Mouse (Mus musculus) heart, embryonic 15.5 days (tissue): ENCODE data around the gene Dhh. TPM values are rescaled to one million over a fixed set of nuclear protein-coding genes. Genes with fewer than 3 reads are reported as not detected.

Experiments used
- ATAC-seq: fragments of 200-750 bp; cut with Nextera tagmentation; replicated peaks from 2 replicates; pipeline ENCODE4 v1.8.0; 2017; ENCODE audit warnings: low read depth, moderate TSS enrichment; ENCODE audit not compliant: insufficient number of reproducible peaks, insufficient read depth, low FRiP score
- H3K27ac ChIP-seq: fragments of 300-500 bp; sonication (generic); 2 replicates; pipeline ENCODE4 v1.5.1; 2015; ENCODE audit warnings: mild to moderate bottlenecking, inconsistent platforms
- H3K27me3 ChIP-seq: fragments of 300-500 bp; sonication (generic); 2 replicates; pipeline ENCODE4 v1.6.1; 2015; ENCODE audit warnings: inconsistent platforms
- H3K36me3 ChIP-seq: fragments of 300-500 bp; sonication (generic); 2 replicates; pipeline ENCODE4 v1.6.1; 2015; ENCODE audit warnings: mild to moderate bottlenecking, inconsistent platforms
- H3K4me1 ChIP-seq: fragments of 300-500 bp; sonication (generic); replicated peaks from 2 replicates; pipeline ENCODE4 v1.6.1; 2015; ENCODE audit warnings: inconsistent platforms
- H3K4me2 ChIP-seq: fragments of 300-500 bp; sonication (generic); 2 replicates; pipeline ENCODE4 v1.6.1; 2015; ENCODE audit warnings: inconsistent platforms, mild to moderate bottlenecking, moderate library complexity
- H3K4me3 ChIP-seq: fragments of 300-500 bp; sonication (generic); 2 replicates; pipeline ENCODE4 v1.5.1; 2015; ENCODE audit warnings: mild to moderate bottlenecking, inconsistent platforms
- H3K9ac ChIP-seq: fragments of 300-500 bp; sonication (generic); 2 replicates; pipeline ENCODE4 v1.6.1; 2015; ENCODE audit warnings: mild to moderate bottlenecking, inconsistent platforms
- H3K9me3 ChIP-seq: fragments of 300-500 bp; sonication (generic); replicated peaks from 2 replicates; pipeline ENCODE4 v1.6.1; 2016; ENCODE audit warnings: inconsistent platforms
- WGBS: fragments of 180-500 bp; shearing (Covaris S2); methylation state at CpG from one replicate; pipeline ENCODE4 v1.1.7; 2015; ENCODE audit warnings: mixed read lengths; 5-methylcytosine and 5-hydroxymethylcytosine counted together
- polyA plus RNA-seq: library from polyadenylated mRNA; unstranded; fragments of >200 nt; fragmentation: Nextera tagmentation; extraction: Ambion mirVana; gene quantifications from 2 replicates; pipeline ENCODE4 v1.2.1, GENCODE M21; 2015

Dhh gene
- polyA plus RNA-seq, 1 experiment from 2014 or later, result 2.1 TPM

DNA sequence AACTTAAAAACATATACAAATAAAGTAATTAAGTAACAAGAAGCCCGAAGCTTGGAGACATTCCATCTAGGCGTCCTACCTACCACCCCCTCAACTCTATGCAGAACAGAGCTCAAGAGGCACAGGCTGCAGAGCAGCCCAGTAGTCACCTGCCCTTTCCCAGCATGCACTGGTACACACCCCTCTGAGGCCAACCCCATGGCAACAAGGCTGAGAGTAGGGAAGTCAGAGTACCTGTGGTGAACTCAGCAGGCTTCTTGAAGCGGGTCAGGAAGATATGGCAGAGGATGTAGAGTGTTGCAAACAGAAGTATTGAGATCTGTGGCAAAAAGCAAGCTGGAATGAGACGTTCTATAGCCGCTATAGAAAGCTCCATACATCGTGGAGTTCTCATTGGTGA is 16.6 kb upstream of the Dhh start:
- WGBS, result 89% methylated on average over 6 of the region's 6 CpGs
- Histone ChIP-seq H3K27me3 (no peaks in the 10 kb centered on the region), H3K9ac (no peak overlapping the region)

DNA sequence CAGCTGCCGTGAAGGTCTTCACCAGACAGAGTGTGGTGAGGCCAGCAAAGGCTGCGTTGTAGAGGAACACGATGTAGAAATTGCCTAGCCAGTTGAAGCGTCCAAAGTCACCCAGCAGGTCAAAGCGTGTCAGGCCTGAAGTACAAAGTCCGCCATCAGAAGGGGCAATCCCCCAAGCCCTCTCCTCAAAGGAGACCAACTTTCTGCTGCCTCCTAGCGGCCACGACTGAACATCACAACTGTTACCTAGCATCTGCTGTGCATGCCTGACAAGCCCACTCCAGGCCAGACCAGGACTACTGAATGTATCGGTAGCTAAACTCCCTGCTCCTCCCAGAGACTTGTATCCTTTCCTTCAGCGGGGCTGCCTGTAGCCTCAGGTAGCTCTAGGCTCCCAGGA is 6.4 kb upstream of the Dhh start:
- no peak overlapping the region for H3K9ac ChIP-seq
- WGBS, result 31% methylated on average over 10 of the region's 10 CpGs
- no peak overlapping the region for H3K4me3 ChIP-seq
- no peak overlapping the region for H3K27ac ChIP-seq
- no peaks in the 10 kb centered on the region for H3K4me1 ChIP-seq
- no peak overlapping the region for H3K4me2 ChIP-seq
- H3K27me3 ChIP-seq, result no peaks in the 10 kb centered on the region
- peaks cover 50% of the 10 kb centered on the region for H3K36me3 ChIP-seq
- ATAC-seq, result no peak
- H3K9me3 ChIP-seq, result no peaks in the 10 kb centered on the region

More for the DNA sequence above, 16.6 kb upstream of the Dhh start:
- peaks cover 30% of the 10 kb centered on the region for H3K36me3 ChIP-seq
- no peak overlapping the region for H3K4me2 ChIP-seq
- peaks cover 26% of the 10 kb centered on the region for H3K4me1 ChIP-seq
- ATAC-seq, result no peak
- no peak overlapping the region for H3K4me3 ChIP-seq
- H3K9me3 ChIP-seq, result no peaks in the 10 kb centered on the region
- no peak overlapping the region for H3K27ac ChIP-seq

DNA sequence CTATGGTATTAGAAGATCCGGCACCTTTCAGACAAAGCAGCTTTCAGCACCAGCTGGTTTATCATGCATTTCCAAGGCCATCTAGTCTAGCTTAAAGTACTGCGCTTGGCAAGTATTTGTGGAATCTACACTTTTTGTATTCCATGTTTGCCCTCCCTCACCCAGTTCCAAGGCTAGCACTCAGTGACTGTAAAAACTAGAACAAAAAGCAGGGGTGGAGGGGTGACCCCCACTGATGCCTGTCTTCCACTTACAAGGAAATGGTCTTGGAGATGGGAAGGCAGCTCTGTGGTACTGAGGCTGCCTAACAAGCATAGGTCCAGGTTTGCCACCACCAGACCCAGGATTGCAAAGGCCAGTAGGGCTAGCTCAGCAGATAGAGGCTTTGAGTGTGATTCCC is 4.3 kb upstream of the Dhh start:
- Histone ChIP-seq H3K4me1 (peaks cover 11% of the 10 kb centered on the region), H3K9ac (no peak overlapping the region), H3K27ac (no peak overlapping the region), H3K9me3 (no peaks in the 10 kb centered on the region), H3K4me3 (no peak overlapping the region), H3K27me3 (peaks cover 19% of the 10 kb centered on the region), H3K4me2 (no peak overlapping the region), H3K36me3 (peaks cover 29% of the 10 kb centered on the region)
- ATAC-seq, result no peak
- WGBS, result 81% methylated on average over 2 of the region's 2 CpGs

DNA sequence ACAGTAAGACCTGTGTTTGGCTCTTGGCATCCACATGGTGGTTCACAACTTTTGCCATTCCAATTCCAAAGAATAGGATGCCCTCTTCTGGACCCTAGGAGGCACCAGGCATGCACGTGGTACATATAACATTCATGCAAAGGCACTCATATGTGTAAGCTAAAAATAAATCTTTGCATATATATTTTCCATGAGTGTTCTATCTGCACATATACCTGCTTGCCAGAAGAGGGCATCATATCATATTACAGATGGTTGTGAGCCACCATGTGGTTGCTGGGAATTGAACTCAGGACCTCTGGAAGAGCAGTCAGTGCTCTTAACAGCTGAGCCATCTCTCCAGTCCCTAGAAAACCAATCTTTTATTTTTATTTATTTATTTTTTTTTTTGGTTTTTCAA is 3.2 kb upstream of the Dhh start:
- H3K9me3 ChIP-seq, result no peaks in the 10 kb centered on the region
- no peak overlapping the region for H3K4me3 ChIP-seq
- no peak for ATAC-seq
- H3K9ac ChIP-seq, result no peak overlapping the region
- 67% methylated on average over 1 of the region's 1 CpGs for WGBS
- H3K4me1 ChIP-seq, result peaks cover 18% of the 10 kb centered on the region
- peaks cover 21% of the 10 kb centered on the region for H3K36me3 ChIP-seq
- H3K27me3 ChIP-seq, result peaks cover 30% of the 10 kb centered on the region
- H3K27ac ChIP-seq, result no peak overlapping the region
- H3K4me2 ChIP-seq, result no peak overlapping the region

DNA sequence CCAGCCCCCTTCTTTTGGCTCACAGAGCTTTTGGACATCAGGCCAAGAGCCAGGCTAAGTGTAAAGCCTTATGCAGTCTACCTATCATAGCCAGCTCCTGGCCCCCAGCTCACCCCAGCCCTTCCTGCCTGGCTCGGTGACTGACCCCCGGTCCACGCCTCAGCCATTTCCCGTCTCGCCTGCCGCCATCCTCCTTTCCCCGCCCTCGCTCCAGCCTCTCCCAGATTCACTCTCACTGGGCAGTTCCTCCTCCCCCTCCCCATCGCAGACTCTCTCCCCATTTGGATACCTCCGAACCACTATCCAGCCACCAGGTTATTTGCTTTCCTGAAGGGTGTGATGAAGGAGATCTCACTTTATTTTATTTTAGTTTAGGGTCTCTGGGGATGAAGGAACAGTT is 845 bp downstream of the Dhh start:
- Histone ChIP-seq H3K4me2 (peak overlapping the region; percentile 60), H3K9ac (no peak overlapping the region), H3K9me3 (no peaks in the 10 kb centered on the region), H3K4me1 (peaks cover 48% of the 10 kb centered on the region), H3K4me3 (peak overlapping the region; percentile 41), H3K36me3 (no peaks in the 10 kb centered on the region), H3K27me3 (peaks cover 68% of the 10 kb centered on the region), H3K27ac (no peak overlapping the region)
- 6% methylated on average over 10 of the region's 10 CpGs for WGBS
- ATAC-seq, result 0 out of 2 replicates have a peak, but pooled peaks have one; percentile 37

DNA sequence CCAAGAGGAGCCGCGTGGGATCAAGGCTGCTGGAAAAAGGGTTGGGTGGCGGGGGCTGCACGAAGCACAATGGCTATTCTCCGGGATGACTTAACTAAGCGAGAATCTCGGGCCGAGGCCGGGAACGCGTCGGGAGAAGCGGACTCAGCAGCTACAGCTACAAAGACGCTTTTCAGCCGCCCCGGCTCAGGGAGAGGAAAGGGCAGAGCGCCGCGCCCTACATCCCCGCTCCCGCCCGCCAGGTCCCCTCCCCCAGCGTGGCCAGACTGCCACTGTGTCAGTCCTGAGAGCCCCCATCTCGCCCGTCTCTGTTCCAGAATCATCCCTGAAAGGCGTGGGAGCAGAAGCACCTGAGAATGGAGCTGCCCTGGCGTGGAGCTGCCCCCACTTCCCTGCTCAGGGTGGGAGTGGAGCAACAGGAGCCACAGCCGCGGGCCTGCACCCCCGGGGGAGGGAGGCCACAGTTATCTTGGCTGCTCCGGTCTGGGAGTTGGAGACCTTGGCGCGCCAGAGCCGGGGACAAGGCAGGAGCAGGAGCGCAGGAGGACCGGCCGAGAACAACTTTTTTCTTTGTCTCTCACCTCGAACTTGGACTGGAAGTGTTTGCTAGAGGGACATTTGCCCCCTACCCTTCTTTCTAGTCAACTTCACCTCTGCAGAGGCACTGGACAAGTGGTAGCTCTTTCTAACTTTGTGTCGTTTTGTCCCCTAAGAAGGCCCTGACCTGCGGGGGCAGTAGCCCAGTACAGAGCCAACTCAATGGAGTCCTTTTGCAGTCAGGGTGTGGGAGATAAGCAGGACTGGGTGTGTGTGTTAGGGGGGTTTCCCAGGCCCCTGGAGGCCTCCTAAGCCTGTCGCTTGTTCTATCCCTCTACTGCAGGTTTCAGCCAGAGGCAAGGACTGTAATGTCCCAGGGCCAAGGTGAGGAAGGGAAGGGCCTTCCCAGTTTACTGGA is 2.4 kb downstream of the Dhh start:
- peak overlapping the region; percentile 95 for H3K4me2 ChIP-seq
- no peaks in the 10 kb centered on the region for H3K9me3 ChIP-seq
- WGBS, result 4% methylated on average over 41 of the region's 41 CpGs
- no peaks in the 10 kb centered on the region for H3K36me3 ChIP-seq
- peaks cover 69% of the 10 kb centered on the region for H3K27me3 ChIP-seq
- no peak for ATAC-seq
- peak overlapping the region; percentile 2; the same call in 1 of the 2 replicates for H3K9ac ChIP-seq
- no peak overlapping the region for H3K27ac ChIP-seq
- peak overlapping the region; percentile 55 for H3K4me3 ChIP-seq
- H3K4me1 ChIP-seq, result peaks cover 57% of the 10 kb centered on the region

DNA sequence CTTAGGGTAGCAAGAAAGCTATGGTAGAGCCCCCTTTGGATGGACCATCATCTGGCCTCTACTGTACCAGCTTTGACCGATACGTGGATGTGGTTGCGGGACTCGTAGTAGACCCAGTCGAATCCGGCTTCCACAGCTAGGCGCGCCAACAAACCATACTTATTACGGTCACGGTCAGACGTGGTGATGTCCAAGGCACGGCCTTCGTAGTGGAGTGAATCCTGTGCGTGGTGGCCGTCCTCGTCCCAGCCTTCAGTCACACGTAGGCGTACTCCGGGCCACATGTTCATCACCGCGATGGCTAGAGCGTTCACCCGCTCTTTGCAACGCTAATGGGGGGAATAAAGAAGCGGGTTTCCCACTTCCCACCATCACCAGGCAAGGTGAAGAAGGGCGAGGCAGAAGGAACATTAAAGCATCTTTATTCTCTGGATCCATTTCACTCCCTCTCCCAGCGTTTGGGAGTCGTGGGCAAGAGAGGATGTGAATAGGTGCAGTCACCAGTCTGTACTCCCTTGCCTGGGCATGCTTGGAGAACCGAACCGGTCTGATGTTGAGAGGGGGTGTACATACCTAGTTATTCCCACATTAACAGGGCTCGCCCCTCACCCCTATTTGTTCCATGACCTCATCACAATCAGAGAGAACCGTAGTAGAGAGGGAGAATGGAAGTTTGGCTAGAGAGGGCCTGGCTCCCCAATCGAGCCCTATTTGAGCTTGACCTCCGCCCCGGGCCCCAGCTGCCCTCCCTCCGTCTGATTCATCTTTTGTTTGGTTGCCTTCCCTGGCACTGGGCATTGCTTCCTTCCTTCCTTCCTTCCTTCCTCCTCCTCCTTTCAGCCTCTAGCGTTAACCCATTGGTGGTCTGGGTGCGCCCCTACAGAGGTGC is 3.4 kb downstream of the Dhh start:
- Histone ChIP-seq H3K4me1 (peaks cover 57% of the 10 kb centered on the region), H3K27ac (no peak overlapping the region), H3K4me2 (peak overlapping the region; percentile 95), H3K9me3 (no peaks in the 10 kb centered on the region), H3K27me3 (peaks cover 69% of the 10 kb centered on the region), H3K4me3 (peak overlapping the region; percentile 55), H3K36me3 (no peaks in the 10 kb centered on the region), H3K9ac (peak overlapping the region; percentile 51)
- ATAC-seq, result no peak
- 11% methylated on average over 38 of the region's 38 CpGs for whole genome bisulfite sequencing

DNA sequence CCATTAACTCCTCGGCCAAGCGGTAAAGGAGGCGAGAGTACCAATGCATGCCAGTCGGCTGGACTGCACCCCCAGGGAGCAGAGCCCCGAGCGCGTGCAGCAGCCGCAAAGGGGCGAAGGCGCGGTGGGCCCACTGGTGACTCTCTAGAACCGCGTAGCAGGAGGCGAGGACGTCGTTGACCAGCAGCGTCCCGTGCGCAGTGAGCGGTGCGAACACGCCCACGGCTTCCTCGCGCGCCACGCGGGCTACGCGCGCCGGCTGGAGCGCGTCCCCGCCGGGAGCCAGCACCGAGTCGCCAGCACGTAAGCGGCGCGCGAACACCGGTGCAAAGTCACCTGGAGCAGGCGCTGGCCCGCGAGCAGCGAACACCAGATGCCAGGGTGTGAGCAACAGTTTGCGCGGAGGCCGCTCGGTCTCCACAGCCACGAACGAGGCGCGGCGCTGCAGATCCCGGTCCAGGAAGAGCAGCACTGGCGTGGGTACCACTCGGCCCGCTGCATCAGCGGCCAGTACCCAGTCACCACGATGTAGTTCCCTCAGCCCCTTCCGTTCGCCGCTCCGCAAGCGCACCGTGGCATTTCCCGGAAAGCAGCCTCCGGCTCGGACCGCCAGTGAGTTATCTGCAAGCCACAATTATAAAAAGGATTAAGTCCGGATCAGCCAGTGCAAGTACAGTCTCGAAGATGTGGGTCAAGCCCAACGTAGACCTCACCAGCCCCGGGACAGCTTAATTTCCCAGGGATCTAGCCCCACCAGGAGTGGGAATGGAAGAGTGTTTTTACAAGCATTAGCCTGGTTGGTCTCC is 4.2 kb downstream of the Dhh start, which contains the start of gene Rhebl1:
Gene Rhebl1 (minus strand): TSS at position 601 of the 806 bp plus-strand sequence.
- Histone ChIP-seq H3K9ac (peak within 1 kb of the TSS; percentile 51), H3K27me3 (peaks cover 65% of the 10 kb centered on the region), H3K36me3 (no peaks in the 10 kb centered on the region), H3K9me3 (no peaks in the 10 kb centered on the region), H3K4me1 (peaks cover 57% of the 10 kb centered on the region), H3K4me3 (peak within 1 kb of the TSS; percentile 55), H3K27ac (no peak within 1 kb of the TSS), H3K4me2 (peak within 1 kb of the TSS; percentile 95)
- WGBS, result under 1% methylated on average over 77 of the region's 77 CpGs
- 0 out of 2 replicates have a peak, but pooled peaks have one; percentile 10 for ATAC-seq

DNA sequence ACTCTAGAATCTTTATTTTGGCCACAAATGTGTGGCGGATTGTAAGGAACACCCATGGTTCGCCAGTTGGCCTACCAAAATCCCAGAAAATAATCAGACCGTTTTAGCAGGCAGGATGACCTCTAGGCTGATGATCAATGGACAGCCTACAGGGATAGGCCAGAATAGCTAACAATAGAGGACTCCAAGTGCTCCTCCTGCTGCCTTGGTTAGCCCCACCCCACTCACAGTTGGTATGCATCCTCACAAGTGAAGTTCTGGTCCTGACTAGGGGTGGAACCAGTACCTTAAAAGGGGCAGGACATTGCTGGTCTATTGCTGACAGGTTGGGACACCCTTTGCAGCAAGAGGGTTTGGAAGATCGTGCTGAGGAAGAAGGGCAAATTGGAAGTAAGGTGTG is 5.3 kb downstream of the Dhh start:
- H3K4me3 ChIP-seq, result no peak overlapping the region

DNA sequence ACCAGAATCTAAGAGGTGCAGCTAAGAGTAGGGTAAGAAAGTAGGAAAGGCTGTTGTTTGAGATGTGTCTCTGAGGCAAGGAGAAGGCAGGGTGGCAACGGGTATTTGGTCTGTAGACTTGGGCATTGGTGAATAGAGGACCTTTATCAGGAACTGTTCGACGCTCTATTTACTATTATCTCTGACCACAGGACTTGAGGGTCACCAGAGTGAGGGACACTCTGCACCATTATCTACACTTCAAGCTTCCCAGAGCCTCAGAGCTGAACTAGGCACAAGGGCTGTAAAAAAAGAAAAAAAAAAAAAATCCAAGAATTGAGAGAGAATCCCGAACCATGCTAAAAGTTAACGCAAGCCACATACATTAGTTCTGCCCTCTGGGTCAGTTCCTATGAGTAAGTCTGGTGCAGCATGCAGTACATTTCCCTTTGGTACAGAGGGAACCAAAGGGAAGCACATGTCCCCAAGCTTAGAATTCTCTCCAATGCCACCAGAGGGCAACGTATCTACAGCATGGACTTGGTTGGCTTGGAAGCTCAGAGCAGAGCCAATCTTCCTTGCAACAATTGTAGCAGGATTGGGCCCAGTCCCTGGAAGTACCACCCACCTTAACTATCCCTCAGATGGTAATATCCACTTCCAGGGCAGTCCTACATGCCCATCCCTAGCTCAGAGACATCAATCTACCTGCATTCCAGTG is 6.3 kb downstream of the Dhh start:
- Histone ChIP-seq H3K4me2 (no peak overlapping the region), H3K9me3 (no peaks in the 10 kb centered on the region), H3K4me1 (peaks cover 41% of the 10 kb centered on the region), H3K9ac (no peak overlapping the region), H3K4me3 (no peak overlapping the region), H3K27ac (no peak overlapping the region), H3K27me3 (peaks cover 45% of the 10 kb centered on the region), H3K36me3 (no peaks in the 10 kb centered on the region)
- 27% methylated on average over 6 of the region's 6 CpGs for WGBS
- peak; percentile 77 for ATAC-seq

More for the DNA sequence above, 5.3 kb downstream of the Dhh start:
- no peak for ATAC-seq
- no peak overlapping the region for H3K9ac ChIP-seq
- no peak overlapping the region for H3K27ac ChIP-seq
- H3K9me3 ChIP-seq, result no peaks in the 10 kb centered on the region
- H3K4me2 ChIP-seq, result 0 out of 2 replicates have a peak overlapping the region, but pooled peaks have one; percentile 95
- H3K36me3 ChIP-seq, result no peaks in the 10 kb centered on the region
- 78% methylated on average over 4 of the region's 4 CpGs for WGBS
- peaks cover 50% of the 10 kb centered on the region for H3K4me1 ChIP-seq
- H3K27me3 ChIP-seq, result peaks cover 54% of the 10 kb centered on the region
